Mouse (Mus musculus) heart, postnatal 14 days (tissue): Measurements from ENCODE around the gene Vgf. TPM values are rescaled to one million over a fixed set of nuclear protein-coding genes. Genes with fewer than 3 reads are reported as not detected.

ENCODE experiments used
- DNase-seq, 2 experiments: peaks; one replicate each; pipeline ENCODE4 v3.0.0; 2021 to 2022
- intact Hi-C: fragments of 180-260 bp; cut with DNase I; formaldehyde crosslinking; loops from one replicate; pipeline ENCODE4 v1.15.1; 2025
- microRNA-seq, 2 experiments: library from miRNA; unstranded; fragments of <30 nt; microRNA quantifications; one replicate each; pipeline ENCODE4 v1.2.0; 2021 to 2022
- total RNA-seq, 2 experiments: library from RNA; stranded (reverse); gene quantifications; 2 replicates each; pipeline ENCODE4 v1.2.3; 2021

Gene Vgf
- total RNA-seq, 2 experiments from 2014 or later: not detected

GRCm38 (mm10) chr5:137065454-137065853 lies 39.3 kb downstream of the Vgf start:
- intact Hi-C loops: no loop called here

GRCm38 (mm10) chr5:137065923-137066322 lies 39.7 kb downstream of the Vgf start:
- no peak for DNase-seq
- intact Hi-C loops: no loop called here

More at GRCm38 (mm10) chr5:137065454-137065853, 39.3 kb downstream of the Vgf start:
- DNase-seq: no peak

- intact Hi-C loops: no loop called here
Observed at GRCm38 (mm10) chr5:137068711-137069110, 42.5 kb downstream of the Vgf start.

GRCm38 (mm10) chr5:137070881-137071605 lies 44.9 kb downstream of the Vgf start:
- intact Hi-C loops: no loop called here
- no peak for DNase-seq

More at GRCm38 (mm10) chr5:137068711-137069110, 42.5 kb downstream of the Vgf start:
- DNase-seq: no peak

- peak; percentile 87 to 89 for DNase-seq
- intact Hi-C loops: no loop called here
Observed at GRCm38 (mm10) chr5:137072079-137072960, 46.1 kb downstream of the Vgf start, which contains the start of gene Serpine1. Gene Serpine1 (minus strand): TSS chr5:137072268.

- intact Hi-C loops: no loop called here
- DNase-seq: no peak
Observed at GRCm38 (mm10) chr5:137073141-137073540, 46.9 kb downstream of the Vgf start.

- peak; percentile 39 to 45 for DNase-seq
- intact Hi-C loops: no loop called here
Observed at GRCm38 (mm10) chr5:137074191-137074651, 48.0 kb downstream of the Vgf start.

- no peak for DNase-seq
- intact Hi-C loops: no loop called here
Observed at GRCm38 (mm10) chr5:137075726-137076125, 49.5 kb downstream of the Vgf start.

- peak; percentile 59 to 71 for DNase-seq
- intact Hi-C loops: no loop called here
Observed at GRCm38 (mm10) chr5:137076191-137076930, 50.2 kb downstream of the Vgf start.

- intact Hi-C loops: no loop called here
- no peak for DNase-seq
Observed at GRCm38 (mm10) chr5:137077187-137077586, 51.0 kb downstream of the Vgf start.

- intact Hi-C loops: no loop called here
Observed at GRCm38 (mm10) chr5:137078041-137078440, 51.8 kb downstream of the Vgf start.

GRCm38 (mm10) chr5:137078616-137079015 lies 52.4 kb downstream of the Vgf start:
- intact Hi-C loops: no loop called here
- DNase-seq: no peak

More at GRCm38 (mm10) chr5:137078041-137078440, 51.8 kb downstream of the Vgf start:
- DNase-seq: peak; percentile 21 to 30

- intact Hi-C loops: no loop called here
- peak; percentile 19 to 24 for DNase-seq
Observed at GRCm38 (mm10) chr5:137079849-137080248, 53.7 kb downstream of the Vgf start.

Small RNA genes within 50 kb of the gene (microRNA-seq; reads per million reads assigned to microRNA genes)
- gene Mir702: 10.5 to 260 reads per million in 2 experiments

Other genes starting within 250 kb of the Vgf start
- 1 to 10 TPM; 5.2 to 6.6 TPM for gene Col26a1, start 143.2 kb upstream of the Vgf start, total RNA-seq
- 10 to 100 TPM; 10.7 to 12.0 TPM for gene Ift22, start 118.2 kb upstream of the Vgf start, total RNA-seq
- 100 to 1,000 TPM; 166 to 167 TPM for gene Fis1, start 73.1 kb upstream of the Vgf start, total RNA-seq
- gene Cldn15, start 59.8 kb upstream of the Vgf start, total RNA-seq: 10 to 100 TPM in 1 of 2 experiments, 1 to 10 TPM in 1; 8.9 to 11.2 TPM
- gene Plod3, start 39.4 kb upstream of the Vgf start, total RNA-seq: 10 to 100 TPM; 40.3 to 42.2 TPM
- 10 to 100 TPM; 50.4 to 54.9 TPM for gene Znhit1, start 38.4 kb upstream of the Vgf start, total RNA-seq
- gene Ap1s1, start 19.7 kb downstream of the Vgf start, total RNA-seq: 10 to 100 TPM; 41.9 to 50.2 TPM
- 10 to 100 TPM; 12.5 TPM for gene Serpine1, start 45.9 kb downstream of the Vgf start, total RNA-seq
- gene Trim56, start 89.8 kb downstream of the Vgf start, total RNA-seq: 10 to 100 TPM; 19.4 to 20.4 TPM
- not detected for gene Muc3, start 122.9 kb downstream of the Vgf start, total RNA-seq
- gene Muc3a, start 186.0 kb downstream of the Vgf start, total RNA-seq: under 1 TPM; 0.56 to 0.62 TPM